Mouse (Mus musculus) lung, postnatal 0 days (tissue): ENCODE data around the gene Nox4. TPM values are rescaled to one million over a fixed set of nuclear protein-coding genes. Genes with fewer than 3 reads are reported as not detected.

Experiments
- ATAC-seq: fragments of 200-750 bp; cut with Nextera tagmentation; 2 replicates; pipeline ENCODE4 v1.8.0; 2017; ENCODE audit warnings: moderate library complexity
- DNase-seq: peaks from one replicate; pipeline ENCODE4 v3.0.0-alpha.2; 2016; ENCODE audit warnings: low spot score
- H3K27ac ChIP-seq: fragments of 300-500 bp; sonication (generic); 2 replicates; pipeline ENCODE4 v1.5.1; 2014; ENCODE audit warnings: antibody characterized with exemption, mild to moderate bottlenecking, low read length, mixed read lengths
- H3K27me3 ChIP-seq: fragments of 300-500 bp; sonication (generic); replicated peaks from 2 replicates; pipeline ENCODE4 v1.6.1; 2014; ENCODE audit warnings: low read length, mixed read lengths; ENCODE audit not compliant: insufficient read depth
- H3K36me3 ChIP-seq: fragments of 300-500 bp; sonication (generic); 2 replicates; pipeline ENCODE4 v1.6.1; 2014; ENCODE audit warnings: low read length, mixed read lengths; ENCODE audit not compliant: insufficient read depth
- H3K4me1 ChIP-seq: fragments of 300-500 bp; sonication (generic); 2 replicates; pipeline ENCODE4 v1.6.1; 2014; ENCODE audit warnings: antibody characterized with exemption, low read depth, low read length, mixed read lengths; ENCODE audit not compliant: insufficient read depth
- H3K4me2 ChIP-seq: fragments of 300-500 bp; sonication (generic); replicated peaks from 2 replicates; pipeline ENCODE4 v1.6.1; 2014; ENCODE audit warnings: low read depth, mild to moderate bottlenecking, low read length, moderate library complexity, mixed read lengths
- H3K4me3 ChIP-seq: fragments of 300-500 bp; sonication (generic); 2 replicates; pipeline ENCODE4 v1.5.1; 2014; ENCODE audit warnings: low read depth, low read length
- H3K9ac ChIP-seq: fragments of 300-500 bp; sonication (generic); replicated peaks from 2 replicates; pipeline ENCODE4 v1.6.1; 2014; ENCODE audit warnings: low read depth, mild to moderate bottlenecking
- H3K9me3 ChIP-seq: fragments of 300-500 bp; sonication (generic); 2 replicates; pipeline ENCODE4 v1.6.1; 2016; ENCODE audit warnings: low read length, mixed read lengths
- CTCF ChIP-seq: IDR thresholded peaks from 2 replicates; pipeline ENCODE4 v1.5.1; 2016; ENCODE audit warnings: antibody characterized with exemption, mild to moderate bottlenecking
- EP300 ChIP-seq: IDR thresholded peaks from 2 replicates; pipeline ENCODE4 v1.6.1; 2016; ENCODE audit warnings: antibody characterized with exemption, mild to moderate bottlenecking, control low read depth
- WGBS: fragments of 180-500 bp; shearing (Covaris S2); extraction: QIAGEN DNeasy Blood & Tissue Kit; methylation state at CpG from one replicate; pipeline ENCODE4 v1.1.7; 2014; 5-methylcytosine and 5-hydroxymethylcytosine counted together
- polyA plus RNA-seq: library from polyadenylated mRNA; unstranded; fragments of >200 nt; fragmentation: Nextera tagmentation; extraction: Ambion mirVana; gene quantifications from 2 replicates; pipeline ENCODE4 v1.2.1, GENCODE M21; 2015

Nox4 gene
- polyA plus RNA-seq, 1 experiment from 2014 or later = 13.9 TPM

DNA sequence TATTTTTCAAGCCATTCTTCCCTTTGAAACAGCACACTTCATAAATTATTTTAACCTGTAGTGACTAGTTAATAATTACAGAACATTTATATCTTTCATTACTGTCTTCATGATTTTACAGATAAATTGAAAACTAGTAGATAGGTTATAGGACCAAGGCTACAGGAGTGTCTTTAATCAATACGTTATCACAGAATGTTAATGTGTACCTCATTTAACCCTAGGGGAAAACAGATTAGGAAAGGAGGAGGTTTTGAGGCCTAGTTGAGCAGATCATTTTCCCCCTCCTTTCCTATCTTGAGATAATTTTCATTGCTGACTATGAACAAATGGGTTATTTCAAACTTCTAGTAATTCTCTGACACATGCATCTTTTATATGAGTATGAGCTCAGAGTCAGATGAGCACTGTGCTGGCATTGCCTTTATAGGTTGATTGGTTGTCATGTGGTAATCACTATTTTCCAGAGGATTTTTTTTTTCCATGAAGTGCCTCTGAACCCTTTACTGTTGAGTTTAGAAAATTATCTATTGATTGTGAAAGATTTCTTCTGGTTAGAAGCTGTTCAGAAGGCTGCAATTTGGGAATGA, 57.9 kb downstream of the Nox4 start:
- DNase-seq (no peak), ATAC-seq (no peak)
- no peak overlapping the region for H3K27ac ChIP-seq
- H3K4me3 ChIP-seq = no peak overlapping the region
- no peaks in the 10 kb centered on the region for H3K36me3 ChIP-seq
- no peak overlapping the region for H3K4me2 ChIP-seq
- no peak for TF ChIP-seq EP300
- TF ChIP-seq CTCF = no peak
- H3K9ac ChIP-seq = no peak overlapping the region
- no peaks in the 10 kb centered on the region for H3K27me3 ChIP-seq
- H3K4me1 ChIP-seq = no peaks in the 10 kb centered on the region
- WGBS = 79% methylated on average over 1 of the region's 1 CpGs
- no peaks in the 10 kb centered on the region for H3K9me3 ChIP-seq

DNA sequence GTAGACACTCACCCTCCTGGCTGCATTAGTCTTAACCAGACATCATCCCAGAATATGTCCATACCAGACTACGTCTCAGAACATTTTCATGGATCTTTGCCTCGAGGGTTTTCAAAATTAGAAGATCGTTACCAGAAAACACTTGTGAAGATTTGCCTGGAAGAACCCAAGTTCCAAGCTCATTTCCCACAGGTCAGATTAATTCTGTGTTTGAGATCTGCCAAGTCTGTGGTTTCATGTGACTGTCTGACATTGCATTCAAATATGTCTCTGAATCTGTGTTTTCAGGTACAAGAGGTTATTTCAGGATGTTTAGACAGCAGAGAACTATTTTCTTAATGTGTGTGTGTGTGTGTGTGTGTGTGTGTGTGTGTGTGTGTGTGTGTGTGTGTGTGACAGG, 75.7 kb downstream of the Nox4 start:
- Histone ChIP-seq H3K27me3 (no peaks in the 10 kb centered on the region), H3K4me1 (no peaks in the 10 kb centered on the region), H3K4me2 (no peak overlapping the region), H3K4me3 (no peak overlapping the region), H3K36me3 (no peaks in the 10 kb centered on the region), H3K9ac (no peak overlapping the region), H3K9me3 (no peaks in the 10 kb centered on the region), H3K27ac (no peak overlapping the region)
- DNase-seq = no peak
- 72% methylated on average over 3 of the region's 3 CpGs for WGBS
- ATAC-seq = no peak
- TF ChIP-seq EP300 = no peak
- no peak for TF ChIP-seq CTCF

DNA sequence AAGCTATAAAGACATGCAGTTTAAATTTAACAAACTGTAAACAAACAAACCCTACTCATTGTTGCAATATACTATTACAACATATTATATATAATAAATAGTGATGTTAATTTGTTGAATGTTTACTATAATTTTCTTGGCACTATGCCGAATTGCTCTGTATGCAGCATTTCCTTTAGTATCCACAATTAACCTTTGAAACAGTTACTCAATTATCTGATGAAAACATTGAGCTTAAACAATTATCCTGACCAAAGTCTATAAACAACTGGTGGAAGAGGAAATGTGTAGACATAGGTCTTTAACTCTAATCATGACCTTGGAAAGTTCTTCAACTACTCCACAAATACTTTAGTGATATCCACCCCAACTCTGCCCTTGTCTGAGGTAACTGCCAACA, 76.2 kb downstream of the Nox4 start:
- TF ChIP-seq CTCF (no peak), EP300 (no peak)
- H3K9me3 ChIP-seq = no peaks in the 10 kb centered on the region
- H3K27me3 ChIP-seq = no peaks in the 10 kb centered on the region
- ATAC-seq (no peak), DNase-seq (no peak)
- no peak overlapping the region for H3K27ac ChIP-seq
- no peak overlapping the region for H3K4me3 ChIP-seq
- no peak overlapping the region for H3K4me2 ChIP-seq
- WGBS = 49% methylated on average over 1 of the region's 1 CpGs
- no peaks in the 10 kb centered on the region for H3K4me1 ChIP-seq
- no peak overlapping the region for H3K9ac ChIP-seq
- no peaks in the 10 kb centered on the region for H3K36me3 ChIP-seq

DNA sequence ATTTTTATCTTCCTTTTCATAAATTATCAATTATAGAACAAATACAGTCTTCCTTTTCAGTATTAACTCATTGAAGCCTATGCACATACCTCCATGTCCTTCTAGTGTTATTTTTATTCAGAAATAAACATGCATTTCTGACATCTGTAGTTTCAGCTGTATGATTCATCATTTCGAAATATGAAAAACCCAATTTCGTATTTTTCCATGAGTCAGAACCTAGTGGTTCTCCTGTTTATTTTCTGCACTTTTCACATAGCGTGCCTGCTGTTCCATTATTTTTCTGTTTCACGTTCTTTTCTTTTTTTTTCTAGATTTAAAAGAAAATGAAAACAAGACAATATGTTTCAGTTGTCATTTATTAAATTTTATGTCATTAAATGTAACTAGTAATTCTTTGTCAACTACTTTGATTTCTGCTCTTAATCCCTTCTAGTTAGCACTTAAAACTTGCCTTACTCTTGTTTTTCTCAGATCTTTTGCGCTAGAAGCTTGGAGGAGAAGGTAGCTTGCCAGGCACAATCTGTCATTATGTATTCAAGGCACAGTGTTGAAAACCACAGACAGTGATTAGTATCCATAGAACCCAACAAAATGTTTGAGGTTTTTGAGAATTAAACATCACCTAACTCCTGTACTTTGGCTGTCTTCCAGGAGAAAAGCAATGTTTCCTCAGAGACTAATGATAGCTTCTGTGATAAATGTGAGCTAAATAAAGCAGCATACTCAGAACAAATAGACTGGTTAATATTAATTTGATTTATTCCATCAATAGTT, 85.1 kb downstream of the Nox4 start:
- TF ChIP-seq CTCF (no peak), EP300 (no peak)

DNA sequence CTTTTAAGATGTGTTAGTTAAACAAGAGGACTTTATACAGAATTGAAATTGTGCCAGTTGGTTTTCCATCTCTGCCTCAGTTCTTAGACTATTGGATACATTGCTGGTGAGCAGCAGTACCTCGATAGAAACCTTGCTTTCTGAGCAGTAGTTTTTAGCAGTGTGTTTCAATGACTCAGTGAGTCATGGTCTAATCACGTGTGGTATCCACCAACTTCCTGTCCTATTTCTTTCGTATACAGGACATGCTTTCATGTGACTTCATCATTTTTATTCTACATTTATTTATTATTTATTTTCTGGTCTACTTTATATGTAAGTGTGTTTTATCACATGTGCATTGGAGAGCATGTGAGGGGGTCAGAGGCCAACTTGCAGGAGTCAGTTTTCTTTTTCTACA, 99.7 kb downstream of the Nox4 start:
- DNase-seq (no peak), ATAC-seq (no peak)
- 53% methylated on average over 3 of the region's 3 CpGs for WGBS
- no peak overlapping the region for H3K27ac ChIP-seq
- no peak overlapping the region for H3K9ac ChIP-seq
- no peak for TF ChIP-seq CTCF
- TF ChIP-seq EP300 = no peak
- H3K4me1 ChIP-seq = no peaks in the 10 kb centered on the region
- no peaks in the 10 kb centered on the region for H3K9me3 ChIP-seq
- no peaks in the 10 kb centered on the region for H3K27me3 ChIP-seq
- no peak overlapping the region for H3K4me3 ChIP-seq
- H3K36me3 ChIP-seq = no peaks in the 10 kb centered on the region
- no peak overlapping the region for H3K4me2 ChIP-seq

More for the DNA sequence above, 85.1 kb downstream of the Nox4 start:
- H3K4me1 ChIP-seq = no peaks in the 10 kb centered on the region
- no peak overlapping the region for H3K9ac ChIP-seq
- ATAC-seq = no peak
- H3K36me3 ChIP-seq = no peaks in the 10 kb centered on the region
- WGBS = 79% methylated on average over 5 of the region's 5 CpGs
- H3K27me3 ChIP-seq = no peaks in the 10 kb centered on the region
- no peak overlapping the region for H3K4me3 ChIP-seq
- no peak overlapping the region for H3K4me2 ChIP-seq
- H3K27ac ChIP-seq = no peak overlapping the region
- DNase-seq = no peak
- no peaks in the 10 kb centered on the region for H3K9me3 ChIP-seq

DNA sequence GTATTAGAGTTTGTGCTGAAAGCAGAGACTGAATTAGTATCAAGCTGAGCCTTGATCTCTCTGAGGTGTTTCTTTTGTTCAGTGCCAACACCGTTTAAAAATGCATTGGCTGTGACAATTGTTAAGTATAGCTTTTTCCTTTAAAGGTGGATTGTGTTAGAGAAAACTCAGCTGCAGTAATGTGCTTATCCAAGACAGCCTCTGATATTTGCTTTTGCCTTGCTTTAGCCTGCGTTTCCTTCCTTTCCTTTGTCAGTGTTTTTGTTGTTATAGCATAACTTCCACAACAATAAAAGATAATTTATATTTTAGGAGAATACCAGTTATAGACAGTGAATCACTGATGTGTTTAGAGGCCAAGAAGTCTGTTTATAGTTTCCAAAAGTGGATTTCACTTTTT, 106.9 kb downstream of the Nox4 start:
- Histone ChIP-seq H3K36me3 (no peaks in the 10 kb centered on the region), H3K4me3 (no peak overlapping the region), H3K27me3 (no peaks in the 10 kb centered on the region), H3K9me3 (no peaks in the 10 kb centered on the region), H3K4me2 (no peak overlapping the region), H3K9ac (no peak overlapping the region), H3K27ac (no peak overlapping the region), H3K4me1 (no peaks in the 10 kb centered on the region)
- no peak for ATAC-seq
- no peak for DNase-seq
- no peak for TF ChIP-seq EP300
- no peak for TF ChIP-seq CTCF
- WGBS = 50% methylated on average over 2 of the region's 2 CpGs
